Mouse (Mus musculus) bone marrow macrophage, adult 2 months (primary cell): ENCODE measurements around the gene Ifih1.

ENCODE experiments used
- CTCF ChIP-seq: IDR thresholded peaks from 2 replicates; pipeline ENCODE4 v1.5.1; 2012; ENCODE audit warnings: low read depth, mild to moderate bottlenecking, low read length, moderate library complexity
- POLR2A ChIP-seq: IDR thresholded peaks from 2 replicates; pipeline ENCODE4 v1.6.1; 2012; ENCODE audit warnings: mild to moderate bottlenecking, low read depth, low read length, borderline replicate concordance

- TF ChIP-seq CTCF, result no peak
- TF ChIP-seq POLR2A, result no peak
Measured at GRCm38 (mm10) chr2:62628356-62628755, 17.7 kb downstream of the Ifih1 start.
